Mouse (Mus musculus): Measurements from ENCODE around the gene Ptcd2. TPM values are rescaled to one million over a fixed set of nuclear protein-coding genes. Genes with fewer than 3 reads are reported as not detected.
"Not testable (repeated sequence)": the region's sequence is repeated elsewhere in the genome, so short reads cannot be mapped to it uniquely, and the experiment has no call there.

Ptcd2 gene
- polyA plus RNA-seq, 1 experiment from 2014 or later, result 37.3 TPM

- no peak for TF ChIP-seq CTCF (IDR thresholded peaks at IDR 0.05)
- DNase-seq (ENCODE audit: low read depth, low spot score) (no peak), ATAC-seq (no peak)
- ChIA-PET CTCF (interaction anchor here (0.9 kb wide), 1 partner anchor 8 kb away, joined by 4 read pairs; no protein-coding TSS in a partner anchor), POLR2A (no interaction called here)
- in situ Hi-C loops (cut with MboI; ENCODE audit: low pct_unique_long_range_greater_than_20kb), result no loop called here
- no peaks in the 10 kb centered on the region for H3K27me3 ChIP-seq
These were observed 7.0 kb downstream of the Ptcd2 start for GRCm38 (mm10) chr13:99337510-99337909.

GRCm38 (mm10) chr13:99331255-99331654 lies 13.2 kb downstream of the Ptcd2 start:
- TF ChIP-seq CTCF (IDR thresholded peaks at IDR 0.05), result no peak
- POLR2A ChIA-PET, result no interaction called here
- no peak for ATAC-seq
- no peaks in the 10 kb centered on the region for H3K27me3 ChIP-seq
- CTCF ChIA-PET, result interaction anchor here (1.0 kb wide), 1 partner anchor 12 kb away, joined by 3 read pairs; no protein-coding TSS in a partner anchor
- DNase-seq (ENCODE audit: low read depth, low spot score), result no peak
- in situ Hi-C loops (cut with MboI; ENCODE audit: low pct_unique_long_range_greater_than_20kb), result no loop called here

GRCm38 (mm10) chr13:99324337-99324685 lies 20.2 kb downstream of the Ptcd2 start:
- ATAC-seq; H3K27me3 ChIP-seq; POLR2A ChIA-PET; in situ Hi-C loops (cut with MboI; ENCODE audit: low pct_unique_long_range_greater_than_20kb); CTCF ChIA-PET; DNase-seq (ENCODE audit: low read depth, low spot score): not testable (repeated sequence)

- ATAC-seq, result no peak
- in situ Hi-C loops (cut with MboI; ENCODE audit: low pct_unique_long_range_greater_than_20kb), result no loop called here
- no peaks in the 10 kb centered on the region for H3K27me3 ChIP-seq
- DNase-seq (ENCODE audit: low read depth, low spot score), result no peak
- POLR2A ChIA-PET, result no interaction called here
- no peak for TF ChIP-seq CTCF (IDR thresholded peaks at IDR 0.05)
- CTCF ChIA-PET, result no interaction called here
These were observed 20.7 kb downstream of the Ptcd2 start for GRCm38 (mm10) chr13:99323632-99324336.

GRCm38 (mm10) chr13:99322915-99323314 lies 21.6 kb downstream of the Ptcd2 start:
- in situ Hi-C loops (cut with MboI; ENCODE audit: low pct_unique_long_range_greater_than_20kb); CTCF ChIA-PET; POLR2A ChIA-PET: not testable (repeated sequence)

GRCm38 (mm10) chr13:99320453-99320852 lies 24.1 kb downstream of the Ptcd2 start:
- TF ChIP-seq CTCF (IDR thresholded peaks at IDR 0.05), result no peak
- POLR2A ChIA-PET, result interaction anchor here (0.6 kb wide), 1 partner anchor 1153 kb away, joined by 3 read pairs; no protein-coding TSS in a partner anchor
- CTCF ChIA-PET, result no interaction called here

More at GRCm38 (mm10) chr13:99322915-99323314, 21.6 kb downstream of the Ptcd2 start:
- not testable (repeated sequence) for ATAC-seq; DNase-seq (ENCODE audit: low read depth, low spot score); H3K27me3 ChIP-seq

GRCm38 (mm10) chr13:99317058-99317457 lies 27.4 kb downstream of the Ptcd2 start:
- in situ Hi-C loops (cut with MboI; ENCODE audit: low pct_unique_long_range_greater_than_20kb), result loop anchor here (5.0 kb wide), 1 partner anchor 450 kb away; no protein-coding TSS in a partner anchor
- TF ChIP-seq CTCF (IDR thresholded peaks at IDR 0.05), result peak; percentile 67
- H3K27me3 ChIP-seq, result no peaks in the 10 kb centered on the region
- DNase-seq (ENCODE audit: low read depth, low spot score), result no peak
- ChIA-PET CTCF (no interaction called here), POLR2A (interaction anchor here (0.6 kb wide), 1 partner anchor 98 kb away, joined by 4 read pairs; no protein-coding TSS in a partner anchor)
- no peak for ATAC-seq

More at GRCm38 (mm10) chr13:99320453-99320852, 24.1 kb downstream of the Ptcd2 start:
- in situ Hi-C loops (cut with MboI; ENCODE audit: low pct_unique_long_range_greater_than_20kb), result no loop called here
- DNase-seq (ENCODE audit: low read depth, low spot score) (no peak), ATAC-seq (no peak)
- no peaks in the 10 kb centered on the region for H3K27me3 ChIP-seq

- H3K27me3 ChIP-seq, result no peaks in the 10 kb centered on the region
- TF ChIP-seq CTCF (IDR thresholded peaks at IDR 0.05), result no peak
- DNase-seq (ENCODE audit: low read depth, low spot score) (no peak), ATAC-seq (no peak)
- in situ Hi-C loops (cut with MboI; ENCODE audit: low pct_unique_long_range_greater_than_20kb), result loop anchor here (5.0 kb wide), 1 partner anchor 449 kb away; no protein-coding TSS in a partner anchor
- ChIA-PET CTCF (interaction anchor here (1.4 kb wide), 1 partner anchor 146 kb away, joined by 4 read pairs; no protein-coding TSS in a partner anchor), POLR2A (interaction anchor here (0.6 kb wide), 1 partner anchor 97 kb away, joined by 4 read pairs; no protein-coding TSS in a partner anchor)
These were observed 28.1 kb downstream of the Ptcd2 start for GRCm38 (mm10) chr13:99316366-99316765.

GRCm38 (mm10) chr13:99314657-99315181 lies 29.8 kb downstream of the Ptcd2 start:
- DNase-seq (ENCODE audit: low read depth, low spot score), result no peak
- in situ Hi-C loops (cut with MboI; ENCODE audit: low pct_unique_long_range_greater_than_20kb), result loop anchor here (5.0 kb wide), 1 partner anchor 447 kb away; no protein-coding TSS in a partner anchor
- ATAC-seq, result no peak

GRCm38 (mm10) chr13:99314098-99314497 lies 30.4 kb downstream of the Ptcd2 start:
- ChIA-PET CTCF (interaction anchor here (1.4 kb wide), 1 partner anchor 141 kb away, joined by 3 read pairs; no protein-coding TSS in a partner anchor), POLR2A (no interaction called here)
- no peak for DNase-seq (ENCODE audit: low read depth, low spot score)
- in situ Hi-C loops (cut with MboI; ENCODE audit: low pct_unique_long_range_greater_than_20kb), result no loop called here
- ATAC-seq, result no peak
- H3K27me3 ChIP-seq, result no peaks in the 10 kb centered on the region
- TF ChIP-seq CTCF (IDR thresholded peaks at IDR 0.05), result no peak

More at GRCm38 (mm10) chr13:99314657-99315181, 29.8 kb downstream of the Ptcd2 start:
- H3K27me3 ChIP-seq, result no peaks in the 10 kb centered on the region
- CTCF ChIA-PET, result no interaction called here
- no peak for TF ChIP-seq CTCF (IDR thresholded peaks at IDR 0.05)
- POLR2A ChIA-PET, result no interaction called here

- POLR2A ChIA-PET, result interaction anchor here (0.7 kb wide), 1 partner anchor 1193 kb away, joined by 3 read pairs; no protein-coding TSS in a partner anchor
- DNase-seq (ENCODE audit: low read depth, low spot score) (no peak), ATAC-seq (no peak)
- TF ChIP-seq CTCF (IDR thresholded peaks at IDR 0.05), result no peak
- no peaks in the 10 kb centered on the region for H3K27me3 ChIP-seq
- in situ Hi-C loops (cut with MboI; ENCODE audit: low pct_unique_long_range_greater_than_20kb), result loop anchor here (5.0 kb wide), 1 partner anchor 131 kb away; no protein-coding TSS in a partner anchor
- CTCF ChIA-PET, result interaction anchor here (1.6 kb wide), 1 partner anchor 142 kb away, joined by 4 read pairs; no protein-coding TSS in a partner anchor
These were observed 36.1 kb downstream of the Ptcd2 start for GRCm38 (mm10) chr13:99308393-99308792.

Measured in Patski (cell line).